Mouse (Mus musculus) hindbrain, embryonic 12.5 days (tissue): ENCODE results near the gene Acoxl. TPM values are rescaled to one million over a fixed set of nuclear protein-coding genes. Genes with fewer than 3 reads are reported as not detected.

ENCODE experiments used
- ATAC-seq: fragments of 200-750 bp; cut with Nextera tagmentation; 2 replicates; pipeline ENCODE4 v1.8.0; 2017; ENCODE audit warnings: moderate TSS enrichment; ENCODE audit not compliant: low FRiP score
- H3K27ac ChIP-seq: fragments of 300-500 bp; sonication (generic); 2 replicates; pipeline ENCODE4 v1.5.1; 2016; ENCODE audit warnings: mild to moderate bottlenecking
- H3K27me3 ChIP-seq: fragments of 300-500 bp; sonication (generic); 2 replicates; pipeline ENCODE4 v1.6.1; 2016; ENCODE audit warnings: mild to moderate bottlenecking
- H3K36me3 ChIP-seq: fragments of 300-500 bp; sonication (generic); 2 replicates; pipeline ENCODE4 v1.6.1; 2016; ENCODE audit warnings: mild to moderate bottlenecking
- H3K4me1 ChIP-seq: fragments of 300-500 bp; sonication (generic); 2 replicates; pipeline ENCODE4 v1.6.1; 2016
- H3K4me2 ChIP-seq: fragments of 300-500 bp; sonication (generic); replicated peaks from 2 replicates; pipeline ENCODE4 v1.6.1; 2016; ENCODE audit warnings: mild to moderate bottlenecking
- H3K4me3 ChIP-seq: fragments of 300-500 bp; sonication (generic); 2 replicates; pipeline ENCODE4 v1.5.1; 2016; ENCODE audit warnings: mild to moderate bottlenecking
- H3K9ac ChIP-seq: fragments of 300-500 bp; sonication (generic); 2 replicates; pipeline ENCODE4 v1.6.1; 2016; ENCODE audit warnings: mild to moderate bottlenecking, moderate library complexity
- H3K9me3 ChIP-seq: fragments of 300-500 bp; sonication (generic); replicated peaks from 2 replicates; pipeline ENCODE4 v1.6.1; 2016; ENCODE audit warnings: mild to moderate bottlenecking
- WGBS: fragments of 180-500 bp; shearing (Covaris S2); methylation state at CpG from one replicate; pipeline ENCODE4 v1.1.7; 2016; 5-methylcytosine and 5-hydroxymethylcytosine counted together
- polyA plus RNA-seq: library from polyadenylated mRNA; unstranded; fragments of >200 nt; fragmentation: Nextera tagmentation; extraction: Ambion mirVana; gene quantifications from 2 replicates; pipeline ENCODE4 v1.2.1, GENCODE M21; 2016

The Acoxl gene
- polyA plus RNA-seq, 1 experiment from 2014 or later: 0.15 TPM

GRCm38 (mm10) chr2:128117605-128118004 is 278.9 kb downstream of the Acoxl start:
- no peak for ATAC-seq
- Histone ChIP-seq H3K4me3 (no peak overlapping the region), H3K4me2 (no peak overlapping the region), H3K4me1 (peaks cover 4% of the 10 kb centered on the region), H3K9ac (no peak overlapping the region), H3K36me3 (no peaks in the 10 kb centered on the region), H3K9me3 (no peaks in the 10 kb centered on the region), H3K27me3 (peaks cover 11% of the 10 kb centered on the region), H3K27ac (no peak overlapping the region)
- WGBS: 82% methylated on average over 7 of the region's 7 CpGs

- Histone ChIP-seq H3K9ac (no peak overlapping the region), H3K4me1 (peaks cover 17% of the 10 kb centered on the region), H3K27ac (no peak overlapping the region), H3K9me3 (no peaks in the 10 kb centered on the region), H3K4me3 (no peak overlapping the region), H3K27me3 (peaks cover 24% of the 10 kb centered on the region), H3K4me2 (no peak overlapping the region), H3K36me3 (no peaks in the 10 kb centered on the region)
- 94% methylated on average over 9 of the region's 9 CpGs for WGBS
- ATAC-seq: no peak
These were observed 280.3 kb downstream of the Acoxl start for GRCm38 (mm10) chr2:128118971-128119370.

- H3K4me1 ChIP-seq: peaks cover 37% of the 10 kb centered on the region
- 2% methylated on average over 9 of the region's 9 CpGs for WGBS
These were observed 283.8 kb downstream of the Acoxl start for GRCm38 (mm10) chr2:128122491-128122890.

GRCm38 (mm10) chr2:128122891-128123771 is 284.5 kb downstream of the Acoxl start:
- 1% methylated on average over 40 of the region's 40 CpGs for WGBS
- Histone ChIP-seq H3K9me3 (no peaks in the 10 kb centered on the region), H3K9ac (no peak overlapping the region), H3K27ac (no peak overlapping the region), H3K4me3 (peak overlapping the region; percentile 78), H3K4me2 (peak overlapping the region; percentile 96), H3K27me3 (peaks cover 34% of the 10 kb centered on the region), H3K4me1 (peaks cover 38% of the 10 kb centered on the region), H3K36me3 (no peaks in the 10 kb centered on the region)
- ATAC-seq: no peak

More at GRCm38 (mm10) chr2:128122491-128122890, 283.8 kb downstream of the Acoxl start:
- peaks cover 34% of the 10 kb centered on the region for H3K27me3 ChIP-seq
- peak overlapping the region; percentile 78 for H3K4me3 ChIP-seq
- peak overlapping the region; percentile 96 for H3K4me2 ChIP-seq
- ATAC-seq: no peak
- H3K36me3 ChIP-seq: no peaks in the 10 kb centered on the region
- H3K9ac ChIP-seq: no peak overlapping the region
- no peak overlapping the region for H3K27ac ChIP-seq
- no peaks in the 10 kb centered on the region for H3K9me3 ChIP-seq

- 2% methylated on average over 23 of the region's 23 CpGs for WGBS
- peak overlapping the region; percentile 42 for H3K9ac ChIP-seq
- peaks cover 46% of the 10 kb centered on the region for H3K4me1 ChIP-seq
- H3K36me3 ChIP-seq: no peaks in the 10 kb centered on the region
- peak overlapping the region; percentile 78 for H3K4me3 ChIP-seq
- ATAC-seq: no peak
- H3K9me3 ChIP-seq: no peaks in the 10 kb centered on the region
- H3K27me3 ChIP-seq: peaks cover 34% of the 10 kb centered on the region
- no peak overlapping the region for H3K27ac ChIP-seq
- peak overlapping the region; percentile 96 for H3K4me2 ChIP-seq
These were observed 285.4 kb downstream of the Acoxl start for GRCm38 (mm10) chr2:128123921-128124683.

- no peaks in the 10 kb centered on the region for H3K9me3 ChIP-seq
- no peaks in the 10 kb centered on the region for H3K36me3 ChIP-seq
- WGBS: 2% methylated on average over 15 of the region's 15 CpGs
- peak overlapping the region; percentile 78 for H3K4me3 ChIP-seq
- H3K4me1 ChIP-seq: peaks cover 46% of the 10 kb centered on the region
- H3K4me2 ChIP-seq: peak overlapping the region; percentile 96
- ATAC-seq: no peak
- peak overlapping the region; percentile 88 for H3K9ac ChIP-seq
- H3K27me3 ChIP-seq: peaks cover 34% of the 10 kb centered on the region
- no peak overlapping the region for H3K27ac ChIP-seq
These were observed 286.0 kb downstream of the Acoxl start for GRCm38 (mm10) chr2:128124693-128125092.

- Histone ChIP-seq H3K27ac (peak within 1 kb of the TSS; percentile 91), H3K4me1 (peaks cover 46% of the 10 kb centered on the region), H3K4me2 (peak within 1 kb of the TSS; percentile 96), H3K36me3 (no peaks in the 10 kb centered on the region; the same call in 1 of the 2 replicates), H3K4me3 (peak within 1 kb of the TSS; percentile 78), H3K27me3 (peaks cover 34% of the 10 kb centered on the region), H3K9ac (peak within 1 kb of the TSS; percentile 88), H3K9me3 (no peaks in the 10 kb centered on the region)
- peak; percentile 84 for ATAC-seq
- under 1% methylated on average over 75 of the region's 76 CpGs for WGBS
These were observed 287.2 kb downstream of the Acoxl start, which contains the start of gene Bcl2l11 for GRCm38 (mm10) chr2:128125635-128126470. Gene Bcl2l11 (plus strand): TSS chr2:128126038.

GRCm38 (mm10) chr2:128126591-128127051 is 287.9 kb downstream of the Acoxl start:
- peak overlapping the region; percentile 78 for H3K4me3 ChIP-seq
- H3K27me3 ChIP-seq: peaks cover 32% of the 10 kb centered on the region
- peaks cover 5% of the 10 kb centered on the region for H3K36me3 ChIP-seq
- peak; percentile 7 for ATAC-seq
- peak overlapping the region; percentile 88 for H3K9ac ChIP-seq
- peak overlapping the region; percentile 91; the same call in 1 of the 2 replicates for H3K27ac ChIP-seq
- whole genome bisulfite sequencing: under 1% methylated on average over 35 of the region's 35 CpGs
- H3K4me2 ChIP-seq: peak overlapping the region; percentile 96
- peaks cover 46% of the 10 kb centered on the region for H3K4me1 ChIP-seq
- no peaks in the 10 kb centered on the region for H3K9me3 ChIP-seq

- WGBS: under 1% methylated on average over 59 of the region's 67 CpGs
These were observed 288.5 kb downstream of the Acoxl start for GRCm38 (mm10) chr2:128127121-128127671.

GRCm38 (mm10) chr2:128127691-128128292 is 289.1 kb downstream of the Acoxl start:
- H3K27me3 ChIP-seq: peaks cover 21% of the 10 kb centered on the region
- H3K4me1 ChIP-seq: peaks cover 42% of the 10 kb centered on the region
- H3K9ac ChIP-seq: peak overlapping the region; percentile 88
- H3K27ac ChIP-seq: peak overlapping the region; percentile 91
- under 1% methylated on average over 46 of the region's 48 CpGs for WGBS
- H3K4me3 ChIP-seq: peak overlapping the region; percentile 78
- peak overlapping the region; percentile 96 for H3K4me2 ChIP-seq
- peaks cover 11% of the 10 kb centered on the region for H3K36me3 ChIP-seq
- no peaks in the 10 kb centered on the region for H3K9me3 ChIP-seq
- peak; percentile 36 for ATAC-seq

More at GRCm38 (mm10) chr2:128127121-128127671, 288.5 kb downstream of the Acoxl start:
- peak; percentile 92 for ATAC-seq
- Histone ChIP-seq H3K4me3 (peak overlapping the region; percentile 78), H3K36me3 (peaks cover 8% of the 10 kb centered on the region), H3K27ac (peak overlapping the region; percentile 91), H3K27me3 (peaks cover 26% of the 10 kb centered on the region), H3K9ac (peak overlapping the region; percentile 88), H3K4me2 (peak overlapping the region; percentile 96), H3K4me1 (peaks cover 45% of the 10 kb centered on the region), H3K9me3 (no peaks in the 10 kb centered on the region)

GRCm38 (mm10) chr2:128128532-128128931 is 289.9 kb downstream of the Acoxl start:
- Histone ChIP-seq H3K27me3 (peaks cover 15% of the 10 kb centered on the region), H3K9me3 (no peaks in the 10 kb centered on the region), H3K27ac (no peak overlapping the region), H3K9ac (peak overlapping the region; percentile 88), H3K36me3 (peaks cover 12% of the 10 kb centered on the region), H3K4me2 (peak overlapping the region; percentile 96), H3K4me3 (peak overlapping the region; percentile 78), H3K4me1 (peaks cover 36% of the 10 kb centered on the region)
- WGBS: 30% methylated on average over 10 of the region's 10 CpGs
- ATAC-seq: no peak
